Mouse (Mus musculus) limb, embryonic 12.5 days (tissue): ENCODE measurements around the gene Lrrc40. TPM values are rescaled to one million over a fixed set of nuclear protein-coding genes. Genes with fewer than 3 reads are reported as not detected.

Source experiments
- ATAC-seq: fragments of 200-750 bp; cut with Nextera tagmentation; 2 replicates; pipeline ENCODE4 v1.8.0; 2017; ENCODE audit warnings: low read depth, moderate TSS enrichment; ENCODE audit not compliant: insufficient number of reproducible peaks, insufficient read depth, low FRiP score, low TSS enrichment
- H3K27ac ChIP-seq: fragments of 300-500 bp; sonication (generic); 2 replicates; pipeline ENCODE4 v1.5.1; 2016; ENCODE audit warnings: mild to moderate bottlenecking, moderate library complexity
- H3K27me3 ChIP-seq: fragments of 300-500 bp; sonication (generic); 2 replicates; pipeline ENCODE4 v1.6.1; 2016; ENCODE audit warnings: mild to moderate bottlenecking, moderate library complexity
- H3K36me3 ChIP-seq: fragments of 300-500 bp; sonication (generic); 2 replicates; pipeline ENCODE4 v1.6.1; 2016; ENCODE audit warnings: mild to moderate bottlenecking, moderate library complexity
- H3K4me1 ChIP-seq: fragments of 300-500 bp; sonication (generic); replicated peaks from 2 replicates; pipeline ENCODE4 v1.6.1; 2016
- H3K4me2 ChIP-seq: fragments of 300-500 bp; sonication (generic); 2 replicates; pipeline ENCODE4 v1.6.1; 2016; ENCODE audit warnings: mild to moderate bottlenecking, moderate library complexity
- H3K4me3 ChIP-seq: fragments of 300-500 bp; sonication (generic); replicated peaks from 2 replicates; pipeline ENCODE4 v1.5.1; 2016; ENCODE audit warnings: mild to moderate bottlenecking
- H3K9ac ChIP-seq: fragments of 300-500 bp; sonication (generic); replicated peaks from 2 replicates; pipeline ENCODE4 v1.6.1; 2016; ENCODE audit warnings: mild to moderate bottlenecking, moderate library complexity
- H3K9me3 ChIP-seq: fragments of 300-500 bp; sonication (generic); 2 replicates; pipeline ENCODE4 v1.6.1; 2016; ENCODE audit warnings: mild to moderate bottlenecking, moderate library complexity
- WGBS: fragments of 180-500 bp; shearing (Covaris S2); methylation state at CpG from one replicate; pipeline ENCODE4 v1.1.7; 2016; 5-methylcytosine and 5-hydroxymethylcytosine counted together
- polyA plus RNA-seq: library from polyadenylated mRNA; unstranded; fragments of >200 nt; fragmentation: Nextera tagmentation; extraction: Ambion mirVana; gene quantifications from 2 replicates; pipeline ENCODE4 v1.2.1, GENCODE M21; 2016

Gene Lrrc40
- polyA plus RNA-seq, 1 experiment from 2014 or later = 67.7 TPM

- ATAC-seq = no peak
- no peaks in the 10 kb centered on the region for H3K9me3 ChIP-seq
- H3K27me3 ChIP-seq = no peaks in the 10 kb centered on the region
- 90% methylated on average over 2 of the region's 2 CpGs for WGBS
- no peak overlapping the region for H3K27ac ChIP-seq
- H3K9ac ChIP-seq = no peak overlapping the region
- peaks cover 29% of the 10 kb centered on the region; the same call in 1 of the 2 replicates for H3K36me3 ChIP-seq
- H3K4me1 ChIP-seq = no peaks in the 10 kb centered on the region
- no peak overlapping the region for H3K4me2 ChIP-seq
- H3K4me3 ChIP-seq = no peak overlapping the region
These were observed 13.0 kb downstream of the Lrrc40 start for GRCm38 (mm10) chr3:158049508-158049907.

GRCm38 (mm10) chr3:158060621-158061291, 24.3 kb downstream of the Lrrc40 start:
- Histone ChIP-seq H3K27me3 (no peaks in the 10 kb centered on the region), H3K4me1 (no peaks in the 10 kb centered on the region), H3K27ac (no peak overlapping the region), H3K9me3 (no peaks in the 10 kb centered on the region), H3K9ac (no peak overlapping the region), H3K36me3 (peaks cover 57% of the 10 kb centered on the region), H3K4me3 (no peak overlapping the region), H3K4me2 (no peak overlapping the region)
- no peak for ATAC-seq
- WGBS = 79% methylated on average over 2 of the region's 2 CpGs

- Histone ChIP-seq H3K9me3 (no peaks in the 10 kb centered on the region), H3K36me3 (peaks cover 48% of the 10 kb centered on the region), H3K4me3 (no peak overlapping the region), H3K4me1 (no peaks in the 10 kb centered on the region), H3K9ac (no peak overlapping the region), H3K4me2 (no peak overlapping the region), H3K27ac (no peak overlapping the region), H3K27me3 (no peaks in the 10 kb centered on the region)
- no peak; the same call in 1 of the 2 replicates for ATAC-seq
- 95% methylated on average over 5 of the region's 5 CpGs for WGBS
These were observed 25.5 kb downstream of the Lrrc40 start for GRCm38 (mm10) chr3:158061811-158062523.

GRCm38 (mm10) chr3:158065256-158065655, 28.8 kb downstream of the Lrrc40 start:
- Histone ChIP-seq H3K4me3 (no peak overlapping the region), H3K4me1 (no peaks in the 10 kb centered on the region; the same call in 1 of the 2 replicates), H3K36me3 (peaks cover 25% of the 10 kb centered on the region; the same call in 1 of the 2 replicates), H3K27me3 (no peaks in the 10 kb centered on the region), H3K4me2 (no peak overlapping the region), H3K9ac (no peak overlapping the region), H3K9me3 (no peaks in the 10 kb centered on the region), H3K27ac (no peak overlapping the region)
- ATAC-seq = no peak
- 95% methylated on average over 2 of the region's 2 CpGs for WGBS

- H3K4me1 ChIP-seq = no peaks in the 10 kb centered on the region; the same call in 1 of the 2 replicates
- no peak overlapping the region for H3K4me2 ChIP-seq
- no peaks in the 10 kb centered on the region for H3K27me3 ChIP-seq
- H3K36me3 ChIP-seq = peaks cover 19% of the 10 kb centered on the region; the same call in 1 of the 2 replicates
- WGBS = 48% methylated on average over 7 of the region's 7 CpGs
- no peaks in the 10 kb centered on the region for H3K9me3 ChIP-seq
- H3K4me3 ChIP-seq = no peak overlapping the region
- ATAC-seq = no peak
- no peak overlapping the region for H3K9ac ChIP-seq
- no peak overlapping the region for H3K27ac ChIP-seq
These were observed 31.5 kb downstream of the Lrrc40 start for GRCm38 (mm10) chr3:158067916-158068315.

GRCm38 (mm10) chr3:158068613-158069263, 32.3 kb downstream of the Lrrc40 start:
- Histone ChIP-seq H3K4me2 (no peak overlapping the region), H3K27ac (no peak overlapping the region), H3K36me3 (peaks cover 16% of the 10 kb centered on the region; the same call in 1 of the 2 replicates), H3K27me3 (no peaks in the 10 kb centered on the region), H3K9ac (no peak overlapping the region), H3K4me1 (no peaks in the 10 kb centered on the region; the same call in 1 of the 2 replicates), H3K9me3 (no peaks in the 10 kb centered on the region), H3K4me3 (no peak overlapping the region)
- ATAC-seq = no peak
- whole genome bisulfite sequencing = 35% methylated on average over 9 of the region's 9 CpGs

GRCm38 (mm10) chr3:158075004-158075403, 38.5 kb downstream of the Lrrc40 start:
- Histone ChIP-seq H3K36me3 (no peaks in the 10 kb centered on the region), H3K4me2 (no peak overlapping the region), H3K27me3 (no peaks in the 10 kb centered on the region), H3K27ac (no peak overlapping the region), H3K4me3 (no peak overlapping the region), H3K9me3 (no peaks in the 10 kb centered on the region), H3K4me1 (no peaks in the 10 kb centered on the region), H3K9ac (no peak overlapping the region)
- ATAC-seq = no peak
- 86% methylated on average over 2 of the region's 2 CpGs for WGBS

GRCm38 (mm10) chr3:158076685-158077379, 40.4 kb downstream of the Lrrc40 start:
- no peak overlapping the region for H3K4me3 ChIP-seq
- no peaks in the 10 kb centered on the region for H3K9me3 ChIP-seq
- H3K9ac ChIP-seq = no peak overlapping the region
- 40% methylated on average over 4 of the region's 4 CpGs for WGBS
- no peak for ATAC-seq
- no peaks in the 10 kb centered on the region for H3K36me3 ChIP-seq
- H3K27ac ChIP-seq = no peak overlapping the region
- no peaks in the 10 kb centered on the region for H3K27me3 ChIP-seq
- H3K4me1 ChIP-seq = no peaks in the 10 kb centered on the region
- no peak overlapping the region for H3K4me2 ChIP-seq

- H3K27ac ChIP-seq = no peak overlapping the region
- H3K4me2 ChIP-seq = no peak overlapping the region
- no peaks in the 10 kb centered on the region for H3K4me1 ChIP-seq
- no peaks in the 10 kb centered on the region for H3K27me3 ChIP-seq
- no peaks in the 10 kb centered on the region for H3K9me3 ChIP-seq
- H3K9ac ChIP-seq = no peak overlapping the region
- ATAC-seq = no peak
- no peak overlapping the region for H3K4me3 ChIP-seq
- WGBS = 61% methylated on average over 1 of the region's 1 CpGs
- H3K36me3 ChIP-seq = no peaks in the 10 kb centered on the region
These were observed 40.9 kb downstream of the Lrrc40 start for GRCm38 (mm10) chr3:158077380-158077772.

GRCm38 (mm10) chr3:158077828-158078227, 41.4 kb downstream of the Lrrc40 start:
- Histone ChIP-seq H3K4me1 (no peaks in the 10 kb centered on the region), H3K27me3 (no peaks in the 10 kb centered on the region), H3K36me3 (no peaks in the 10 kb centered on the region), H3K4me2 (no peak overlapping the region), H3K9ac (no peak overlapping the region), H3K27ac (no peak overlapping the region), H3K9me3 (no peaks in the 10 kb centered on the region), H3K4me3 (no peak overlapping the region)
- WGBS = 81% methylated on average over 5 of the region's 5 CpGs
- ATAC-seq = no peak

- no peaks in the 10 kb centered on the region for H3K36me3 ChIP-seq
- 85% methylated on average over 3 of the region's 3 CpGs for WGBS
These were observed 55.1 kb downstream of the Lrrc40 start for GRCm38 (mm10) chr3:158091601-158092000.

More at GRCm38 (mm10) chr3:158091601-158092000, 55.1 kb downstream of the Lrrc40 start:
- Histone ChIP-seq H3K9ac (no peak overlapping the region), H3K27ac (no peak overlapping the region), H3K4me3 (no peak overlapping the region), H3K4me2 (no peak overlapping the region), H3K9me3 (no peaks in the 10 kb centered on the region), H3K4me1 (no peaks in the 10 kb centered on the region), H3K27me3 (no peaks in the 10 kb centered on the region)
- ATAC-seq = no peak
